Mouse (Mus musculus) heart, embryonic 10.5 days (tissue): ENCODE data around the gene Gramd4. TPM values are rescaled to one million over a fixed set of nuclear protein-coding genes. Genes with fewer than 3 reads are reported as not detected.

Experiments used
- DNase-seq: peaks from one replicate; pipeline ENCODE4 v3.0.0-alpha.2; 2017; ENCODE audit warnings: low spot score
- H3K27ac ChIP-seq: fragments of 300-500 bp; sonication (generic); 2 replicates; pipeline ENCODE4 v1.5.1; 2016; ENCODE audit warnings: mild to moderate bottlenecking
- H3K27me3 ChIP-seq: fragments of 300-500 bp; sonication (generic); 2 replicates; pipeline ENCODE4 v1.6.1; 2016; ENCODE audit warnings: mild to moderate bottlenecking; ENCODE audit not compliant: poor library complexity, insufficient read depth, severe bottlenecking
- H3K36me3 ChIP-seq: fragments of 300-500 bp; sonication (generic); 2 replicates; pipeline ENCODE4 v1.6.1; 2016; ENCODE audit warnings: mild to moderate bottlenecking, moderate library complexity
- H3K4me1 ChIP-seq: fragments of 300-500 bp; sonication (generic); 2 replicates; pipeline ENCODE4 v1.6.1; 2016; ENCODE audit warnings: mild to moderate bottlenecking
- H3K4me3 ChIP-seq: fragments of 300-500 bp; sonication (generic); 2 replicates; pipeline ENCODE4 v1.5.1; 2016; ENCODE audit warnings: mild to moderate bottlenecking, moderate library complexity
- H3K9me3 ChIP-seq: fragments of 300-500 bp; sonication (generic); 2 replicates; pipeline ENCODE4 v1.6.1; 2016; ENCODE audit warnings: mild to moderate bottlenecking, moderate library complexity
- WGBS: fragments of 180-500 bp; shearing (Covaris S2); methylation state at CpG from one replicate; pipeline ENCODE4 v1.1.7; 2016; 5-methylcytosine and 5-hydroxymethylcytosine counted together
- polyA plus RNA-seq: library from polyadenylated mRNA; unstranded; fragments of >200 nt; fragmentation: Nextera tagmentation; extraction: Ambion mirVana; gene quantifications from 2 replicates; pipeline ENCODE4 v1.2.1, GENCODE M21; 2016

Gramd4 gene
- polyA plus RNA-seq, 1 experiment from 2014 or later, result 9.6 TPM

DNA sequence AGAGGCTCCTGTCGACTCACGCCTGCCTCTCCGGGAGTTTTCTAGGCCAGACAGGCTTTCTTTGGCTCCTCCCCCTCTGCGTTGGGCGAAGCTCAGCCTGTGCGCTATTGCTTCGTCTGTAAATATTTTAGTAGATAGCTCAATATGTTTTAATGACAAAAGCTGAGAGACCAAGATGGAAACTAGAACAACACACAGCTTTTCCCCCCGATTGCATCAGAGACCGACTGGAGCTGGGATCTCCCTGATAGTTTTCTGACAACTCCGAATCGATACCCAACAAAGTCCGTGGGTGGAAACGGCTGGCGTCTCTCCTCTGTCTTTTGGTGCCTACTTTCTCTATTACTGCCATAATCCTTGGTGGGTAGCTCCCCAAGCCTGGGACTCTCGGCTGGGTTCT is 44.8 kb downstream of the Gramd4 start:
- Histone ChIP-seq H3K4me1 (peaks cover 60% of the 10 kb centered on the region), H3K4me3 (no peak overlapping the region)
- 89% methylated on average over 15 of the region's 15 CpGs for WGBS

DNA sequence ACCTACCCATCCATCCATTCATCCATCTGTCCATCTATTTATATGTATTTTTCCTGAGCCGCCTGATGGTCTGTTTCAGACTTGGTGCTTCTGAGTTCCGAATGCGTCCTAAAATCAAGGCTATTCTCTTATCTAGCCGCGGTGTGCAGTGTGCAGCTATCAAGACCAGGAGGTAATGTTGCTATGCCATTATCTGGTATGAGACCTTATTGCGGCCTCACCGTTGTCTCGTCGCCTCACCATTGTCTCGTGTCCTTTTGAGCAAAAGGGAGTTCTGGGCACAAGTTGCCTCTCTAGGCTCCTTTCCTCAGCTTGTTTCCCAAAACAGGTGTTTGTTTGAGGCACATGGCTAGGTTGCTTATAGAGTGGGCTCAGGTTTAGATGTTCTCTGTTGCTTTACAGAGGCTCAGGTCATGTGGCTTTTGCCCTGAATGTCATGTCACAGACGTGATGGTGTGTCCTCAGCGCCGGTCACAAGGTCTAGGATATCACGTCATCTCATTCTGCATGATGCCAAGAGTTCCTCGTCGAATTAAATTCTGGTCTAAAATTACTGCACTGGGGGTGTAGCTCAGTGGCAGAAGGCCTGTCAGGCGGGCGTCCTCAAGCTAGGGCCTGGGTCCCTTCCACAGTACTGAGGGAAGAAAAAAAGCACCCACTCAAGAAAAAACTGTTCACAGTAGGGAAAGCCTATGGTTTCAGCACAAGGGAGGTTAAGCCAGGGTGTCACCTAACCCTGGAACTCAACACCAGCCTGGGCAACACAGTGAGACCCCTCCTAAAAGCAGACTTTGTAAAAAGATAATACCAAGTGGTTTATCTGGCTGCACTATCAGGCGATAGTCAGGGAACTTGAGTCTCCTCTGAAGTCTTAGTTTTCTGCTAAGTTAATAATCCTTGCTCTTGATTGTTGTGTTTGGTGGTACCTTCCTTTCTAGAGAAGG is 47.2 kb downstream of the Gramd4 start:
- Histone ChIP-seq H3K4me3 (no peak overlapping the region), H3K27me3 (no peaks in the 10 kb centered on the region), H3K36me3 (peaks cover 10% of the 10 kb centered on the region; the same call in 1 of the 2 replicates), H3K27ac (peak overlapping the region; percentile 57), H3K9me3 (no peaks in the 10 kb centered on the region), H3K4me1 (peaks cover 72% of the 10 kb centered on the region)
- DNase-seq, result no peak
- WGBS, result 77% methylated on average over 19 of the region's 19 CpGs

More for the DNA sequence above, 44.8 kb downstream of the Gramd4 start:
- Histone ChIP-seq H3K27ac (no peak overlapping the region), H3K36me3 (peaks cover 10% of the 10 kb centered on the region; the same call in 1 of the 2 replicates), H3K27me3 (no peaks in the 10 kb centered on the region), H3K9me3 (no peaks in the 10 kb centered on the region)
- no peak for DNase-seq

DNA sequence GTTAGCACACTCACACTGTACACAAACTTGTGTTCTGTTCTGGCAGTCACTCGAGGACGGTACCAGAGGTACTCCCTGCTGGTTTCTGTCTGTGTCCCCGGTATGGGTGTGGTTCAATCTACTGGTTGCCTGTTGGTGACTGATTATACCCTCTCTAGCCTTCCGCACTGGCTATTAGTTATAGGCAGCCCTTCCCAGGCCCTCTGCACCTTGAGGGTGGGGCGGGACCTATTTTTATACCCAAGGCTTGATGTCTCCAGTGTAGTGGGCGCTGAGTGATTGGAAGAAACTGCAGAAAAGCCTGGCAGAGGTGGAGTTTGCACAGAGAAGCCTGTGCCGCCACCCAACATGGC is 47.8 kb downstream of the Gramd4 start:
- peaks cover 76% of the 10 kb centered on the region for H3K4me1 ChIP-seq
- WGBS, result 39% methylated on average over 7 of the region's 7 CpGs
- H3K4me3 ChIP-seq, result 0 out of 2 replicates have a peak overlapping the region, but pooled peaks have one; percentile 15
- DNase-seq, result peak; percentile 90
- peak overlapping the region; percentile 57; the same call in 1 of the 2 replicates for H3K27ac ChIP-seq
- H3K9me3 ChIP-seq, result no peaks in the 10 kb centered on the region
- H3K27me3 ChIP-seq, result no peaks in the 10 kb centered on the region
- H3K36me3 ChIP-seq, result peaks cover 10% of the 10 kb centered on the region; the same call in 1 of the 2 replicates

DNA sequence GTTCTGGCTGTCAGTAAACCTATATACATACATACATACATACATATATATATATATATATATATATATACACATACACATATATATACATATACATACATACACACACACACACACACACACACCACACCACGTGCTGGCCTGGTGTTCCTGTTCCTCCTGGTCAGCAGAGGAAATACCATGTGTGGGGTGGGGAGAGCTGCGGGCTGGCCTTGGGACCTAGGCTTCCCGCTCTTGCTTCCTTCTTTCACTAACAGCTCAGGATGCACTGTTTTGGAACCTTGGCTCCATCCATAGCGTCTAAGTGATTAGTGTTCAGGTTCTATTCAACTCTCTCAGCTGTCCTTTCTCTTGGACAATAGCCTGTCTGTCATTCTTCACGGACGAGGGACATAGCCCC is 48.3 kb downstream of the Gramd4 start:
- Histone ChIP-seq H3K36me3 (peaks cover 8% of the 10 kb centered on the region; the same call in 1 of the 2 replicates), H3K4me3 (no peak overlapping the region), H3K27me3 (no peaks in the 10 kb centered on the region), H3K4me1 (peaks cover 76% of the 10 kb centered on the region), H3K9me3 (no peaks in the 10 kb centered on the region), H3K27ac (peak overlapping the region; percentile 69)
- WGBS, result 68% methylated on average over 6 of the region's 6 CpGs
- DNase-seq, result no peak

DNA sequence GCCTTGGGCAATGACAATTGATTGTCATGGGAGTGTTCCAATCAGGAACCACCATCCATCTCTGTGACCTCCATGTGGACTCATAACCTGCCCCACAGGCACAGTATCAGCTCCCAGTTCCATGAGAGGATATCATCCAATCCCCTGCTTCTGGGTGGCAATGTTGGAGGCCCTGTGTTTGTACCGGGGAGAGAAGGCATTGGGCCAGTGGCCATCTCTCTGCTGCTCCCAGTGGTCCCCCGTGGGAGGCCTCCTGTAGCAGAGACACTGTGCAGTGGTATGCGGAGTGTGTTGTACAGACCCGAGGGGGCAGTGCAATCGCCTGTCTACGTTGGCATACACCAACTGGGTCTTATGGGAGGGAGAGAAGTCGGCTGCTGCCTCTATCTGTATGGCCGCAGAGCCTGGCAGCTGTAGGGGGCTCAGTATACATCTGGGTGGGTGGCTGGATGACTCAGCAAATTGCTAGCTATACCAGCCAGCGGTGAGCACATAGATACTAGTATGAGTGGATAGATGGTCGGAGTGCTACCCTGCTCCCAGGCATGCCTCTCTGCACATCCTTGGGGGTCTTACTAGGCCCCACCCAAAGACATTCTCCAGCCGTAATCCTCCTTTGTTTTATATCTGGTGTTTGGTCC is 50.5 kb downstream of the Gramd4 start:
- Histone ChIP-seq H3K4me3 (no peak overlapping the region), H3K4me1 (peaks cover 82% of the 10 kb centered on the region), H3K9me3 (no peaks in the 10 kb centered on the region), H3K27me3 (no peaks in the 10 kb centered on the region), H3K27ac (peak overlapping the region; percentile 85), H3K36me3 (no peaks in the 10 kb centered on the region; the same call in 1 of the 2 replicates)
- WGBS, result 71% methylated on average over 11 of the region's 11 CpGs
- DNase-seq, result no peak

DNA sequence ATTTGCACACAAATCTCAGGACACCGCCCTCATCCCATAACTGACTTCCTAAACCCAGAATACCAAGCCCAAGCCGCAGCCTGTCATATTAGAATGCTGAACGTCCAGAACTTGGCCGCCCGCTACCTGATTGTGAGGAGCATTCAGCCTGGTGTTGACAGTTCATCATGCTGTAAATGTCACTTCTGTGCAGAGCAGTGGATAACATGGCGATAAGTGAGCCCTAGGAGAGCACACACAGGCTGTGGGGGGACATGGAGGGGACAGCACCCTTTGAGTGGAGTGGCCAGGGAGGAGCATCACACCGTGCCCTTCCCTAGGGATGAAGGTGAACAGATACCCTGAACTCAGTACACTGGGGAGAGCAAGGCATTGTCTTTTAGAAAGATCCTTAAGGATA is 51.8 kb downstream of the Gramd4 start:
- Histone ChIP-seq H3K4me3 (no peak overlapping the region), H3K9me3 (no peaks in the 10 kb centered on the region), H3K27ac (peak overlapping the region; percentile 85), H3K4me1 (peaks cover 86% of the 10 kb centered on the region), H3K36me3 (no peaks in the 10 kb centered on the region), H3K27me3 (no peaks in the 10 kb centered on the region)
- 43% methylated on average over 7 of the region's 7 CpGs for WGBS
- no peak for DNase-seq

DNA sequence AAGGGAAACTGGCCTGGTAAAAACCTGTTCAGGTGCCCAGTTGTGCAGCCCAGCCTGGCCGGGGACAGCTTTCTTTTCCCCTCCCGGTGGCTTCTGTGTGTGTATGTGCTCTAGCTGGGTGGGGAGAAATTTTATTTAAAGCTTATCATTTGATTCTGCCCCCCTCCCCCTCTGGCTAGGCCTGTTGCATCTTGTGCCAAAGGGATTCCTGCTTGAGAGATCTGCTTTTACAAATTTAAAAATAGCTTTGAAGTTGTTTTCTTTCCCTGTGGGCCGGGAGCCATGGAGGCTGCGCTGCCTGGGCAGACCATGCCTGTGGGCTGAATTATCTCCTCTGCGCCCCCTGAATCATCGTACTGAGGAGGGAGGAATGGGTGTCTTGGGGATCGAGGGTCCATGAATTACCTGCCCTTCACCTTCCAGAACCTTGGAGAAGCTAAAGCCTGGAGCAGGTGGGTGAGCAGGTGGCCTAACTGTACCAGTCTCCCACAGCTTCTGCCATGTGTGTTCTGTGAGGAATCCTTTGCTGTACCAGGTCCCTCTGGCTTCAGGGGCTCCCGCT is 52.2 kb downstream of the Gramd4 start:
- Histone ChIP-seq H3K4me3 (no peak overlapping the region), H3K27me3 (no peaks in the 10 kb centered on the region), H3K36me3 (no peaks in the 10 kb centered on the region), H3K9me3 (no peaks in the 10 kb centered on the region), H3K4me1 (peaks cover 82% of the 10 kb centered on the region), H3K27ac (peak overlapping the region; percentile 85)
- 63% methylated on average over 8 of the region's 8 CpGs for WGBS
- no peak for DNase-seq

DNA sequence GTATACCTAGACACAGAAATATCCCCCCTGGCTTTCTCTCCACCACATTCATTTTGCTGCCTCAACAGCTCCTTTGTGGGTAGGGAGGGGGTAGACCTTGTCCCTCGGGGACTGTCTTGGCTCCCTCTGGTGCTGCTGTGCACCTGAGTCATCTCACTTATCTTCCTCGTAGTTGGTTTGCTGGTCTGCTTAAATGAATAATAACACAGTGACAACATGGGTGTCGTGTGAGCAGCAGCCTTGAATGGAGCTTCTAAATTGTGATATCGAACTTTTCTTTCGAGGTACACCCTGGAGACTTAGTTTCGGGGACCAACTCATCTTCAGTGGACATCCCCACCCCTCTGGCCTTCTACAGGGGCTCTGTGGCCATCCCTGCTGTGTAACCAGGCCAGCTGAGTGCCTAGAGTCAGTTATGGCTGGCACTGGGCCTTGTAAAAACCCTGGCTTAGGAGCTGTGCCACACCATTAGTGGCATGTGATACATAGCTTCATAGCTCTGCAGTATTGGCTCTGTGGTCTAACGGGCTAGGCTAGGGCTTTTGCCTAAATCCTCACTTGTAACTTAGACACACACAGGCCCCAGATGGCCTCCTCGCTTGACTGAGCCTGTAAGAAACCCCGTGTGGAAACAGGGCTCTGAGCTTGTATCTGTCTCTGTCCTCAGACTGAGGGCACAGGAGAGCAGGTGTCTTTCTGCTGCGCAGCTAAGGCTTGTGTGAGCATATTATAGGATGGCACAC is 53.0 kb downstream of the Gramd4 start:
- no peak overlapping the region for H3K4me3 ChIP-seq
- H3K27me3 ChIP-seq, result no peaks in the 10 kb centered on the region
- DNase-seq, result no peak
- 81% methylated on average over 10 of the region's 10 CpGs for WGBS
- H3K36me3 ChIP-seq, result no peaks in the 10 kb centered on the region
- H3K9me3 ChIP-seq, result no peaks in the 10 kb centered on the region
- H3K27ac ChIP-seq, result peak overlapping the region; percentile 85
- peaks cover 77% of the 10 kb centered on the region for H3K4me1 ChIP-seq

DNA sequence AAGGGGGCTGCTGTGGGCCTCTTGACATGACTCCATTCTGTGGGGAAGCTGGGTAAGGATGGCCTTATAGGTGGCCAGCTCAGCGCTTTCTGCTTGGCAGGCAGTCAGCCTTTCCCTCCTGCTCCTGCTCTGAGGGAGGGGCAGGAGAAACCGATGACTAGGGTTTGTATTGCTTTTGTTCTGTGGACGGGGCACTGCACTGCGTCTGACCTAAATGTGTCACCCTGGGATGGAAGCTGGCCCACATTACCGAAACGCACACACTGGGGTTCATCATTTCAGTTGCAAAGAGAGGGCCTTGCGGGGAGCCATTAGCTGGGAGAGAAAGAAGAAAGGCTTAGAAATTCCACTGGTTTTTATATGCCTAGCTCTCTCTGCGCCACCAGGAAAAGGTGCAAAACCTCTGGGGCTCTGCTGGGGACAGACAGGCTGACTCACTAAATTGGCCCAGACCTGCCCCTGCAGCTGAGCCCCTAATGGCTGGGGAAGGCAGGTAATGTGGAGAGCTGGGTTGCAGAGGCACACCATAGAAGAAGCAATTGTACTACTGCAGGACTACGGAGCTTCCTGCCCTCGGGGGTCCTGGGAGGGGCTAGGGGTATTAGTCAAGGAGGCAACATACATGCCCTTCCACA is 55.3 kb downstream of the Gramd4 start:
- Histone ChIP-seq H3K27me3 (no peaks in the 10 kb centered on the region), H3K9me3 (no peaks in the 10 kb centered on the region), H3K4me3 (0 out of 2 replicates have a peak overlapping the region, but pooled peaks have one; percentile 16), H3K36me3 (no peaks in the 10 kb centered on the region), H3K4me1 (peaks cover 77% of the 10 kb centered on the region), H3K27ac (peak overlapping the region; percentile 67)
- WGBS, result 13% methylated on average over 10 of the region's 10 CpGs
- no peak for DNase-seq

DNA sequence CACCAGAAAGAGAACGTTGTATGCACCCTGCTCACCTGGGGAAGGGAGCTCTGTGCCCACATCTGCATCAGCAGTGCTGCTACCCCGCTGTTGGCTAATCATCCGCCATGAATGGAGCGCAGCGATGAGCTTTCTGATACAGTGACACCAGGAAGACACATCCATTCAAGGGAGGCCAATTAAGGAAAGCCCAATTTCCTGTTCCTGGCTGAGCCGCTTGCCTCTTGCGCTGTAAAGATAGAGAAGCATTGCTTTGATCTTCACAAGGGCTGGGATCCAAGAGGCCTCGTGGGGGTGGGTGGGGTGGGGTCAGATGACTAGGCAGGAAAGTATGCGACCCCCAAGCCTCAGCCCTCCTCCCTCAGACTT is 55.8 kb downstream of the Gramd4 start:
- Histone ChIP-seq H3K27me3 (no peaks in the 10 kb centered on the region), H3K27ac (peak overlapping the region; percentile 67), H3K36me3 (no peaks in the 10 kb centered on the region), H3K4me3 (0 out of 2 replicates have a peak overlapping the region, but pooled peaks have one; percentile 16), H3K9me3 (no peaks in the 10 kb centered on the region), H3K4me1 (peaks cover 77% of the 10 kb centered on the region)
- DNase-seq, result no peak
- 4% methylated on average over 9 of the region's 9 CpGs for WGBS

DNA sequence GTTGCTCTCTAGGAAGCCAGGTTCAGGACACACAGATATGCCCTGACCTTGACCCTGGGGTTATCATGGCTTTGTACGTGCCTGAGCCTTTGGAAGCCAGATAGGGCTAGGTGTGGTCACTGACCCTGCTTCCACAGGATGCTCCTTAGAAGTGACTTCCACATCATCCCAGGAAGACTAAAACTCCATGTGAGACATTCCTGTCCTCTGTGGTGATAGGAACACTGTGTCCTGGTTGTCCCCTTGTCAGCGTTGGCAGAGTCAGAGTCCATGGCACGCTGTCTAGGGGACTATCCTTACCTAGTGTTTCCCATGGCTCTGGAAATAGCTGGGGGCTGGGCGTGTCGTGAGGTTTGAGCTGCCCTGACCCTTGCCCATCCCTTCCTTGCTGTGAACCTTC is 58.9 kb downstream of the Gramd4 start:
- H3K4me3 ChIP-seq, result no peak overlapping the region
- WGBS, result 20% methylated on average over 5 of the region's 5 CpGs
- H3K27me3 ChIP-seq, result 0 out of 2 replicates have a peak, but pooled peaks cover 5% of the 10 kb centered on the region
- H3K4me1 ChIP-seq, result peaks cover 57% of the 10 kb centered on the region
- H3K36me3 ChIP-seq, result peaks cover 20% of the 10 kb centered on the region; the same call in 1 of the 2 replicates
- H3K9me3 ChIP-seq, result no peaks in the 10 kb centered on the region
- peak overlapping the region; percentile 65; the same call in 1 of the 2 replicates for H3K27ac ChIP-seq
- DNase-seq, result no peak
